Mouse (Mus musculus): ENCODE measurements around the gene Ttc27.

DNA sequence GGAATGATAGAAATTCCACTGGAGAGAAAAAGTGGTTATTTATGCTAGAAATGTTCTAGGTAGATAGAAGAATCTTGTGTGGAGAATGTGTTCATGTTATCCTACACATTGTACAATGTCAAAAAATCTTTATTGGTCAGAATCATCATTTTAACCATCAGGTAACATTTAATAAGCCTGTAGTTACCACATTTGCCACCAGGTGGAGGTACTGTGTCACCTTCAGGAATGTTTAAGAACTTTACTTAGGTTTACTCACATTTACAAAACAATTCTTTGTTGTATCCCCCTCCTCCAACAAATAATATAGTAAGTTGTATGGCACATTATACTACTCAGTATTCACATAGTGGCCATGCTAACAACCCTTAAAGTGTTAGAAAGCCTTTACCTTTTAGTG is 44.3 kb upstream of the Ttc27 start:
- no peak for TF ChIP-seq CTCF (IDR thresholded peaks at IDR 0.05; ENCODE audit: control insufficient read depth, insufficient read depth, insufficient read length)
- TF ChIP-seq MAX (IDR thresholded peaks at IDR 0.05): no peak

Data from C2C12 (cell line).